In the genomic region with DNA sequence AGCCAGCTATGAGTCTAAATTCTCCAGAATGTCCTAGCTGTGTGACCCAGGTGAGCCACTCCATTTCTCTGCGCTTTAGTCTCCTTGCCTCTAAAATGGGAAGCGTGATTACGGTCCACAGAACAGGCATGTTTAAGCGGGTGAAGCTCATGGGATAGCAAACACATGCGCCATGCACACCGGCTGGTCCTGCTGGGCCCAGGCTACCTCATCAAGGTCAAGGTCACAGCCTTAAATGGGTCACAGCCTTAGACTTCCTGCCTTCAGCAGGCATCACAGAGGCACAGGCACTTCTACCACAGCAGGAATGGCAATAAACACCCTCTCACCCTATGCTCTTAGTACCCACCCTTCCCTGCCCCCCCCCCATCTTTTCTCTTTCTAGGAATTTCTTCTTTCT, we compare ENCODE assay signal across 26 mouse cellular contexts.
DNase-seq lines count a peak whose midpoint lies in the region; ATAC-seq and TF ChIP-seq lines count a peak whose summit lies in the region.
"Had no signal": no experiment of that assay in that cellular context is flagged by ENCODE, and none has a peak within 500 bp of the region (broad histone marks: within the 10 kb centered on the region; RNA-seq: fewer than 3 reads in every experiment).

No protein-coding gene starts in this region.

- H3K4me2 ChIP-seq in midbrain, postnatal 0 days (ENCODE audit: low read depth, low read length, poor library complexity, severe bottlenecking) = no peak overlapping the region
- H3K4me2 ChIP-seq in stomach, postnatal 0 days (replicated peaks; ENCODE audit: low read depth) = no peak overlapping the region
- H3K4me2 ChIP-seq in neural tube, embryonic 15.5 days = no peak overlapping the region
- H3K4me2 ChIP-seq: embryonic facial prominence, embryonic 13.5 days; embryonic facial prominence, embryonic 15.5 days; forebrain, embryonic 12.5 days had no signal

- H3K27ac ChIP-seq in midbrain, embryonic 10.5 days (replicated peaks) = peak overlapping the region; percentile 42
- no peak overlapping the region for H3K27ac ChIP-seq in midbrain, postnatal 0 days (ENCODE audit: low read depth, low read length)
- H3K27ac ChIP-seq in limb, embryonic 10.5 days = no peak overlapping the region
- H3K27ac ChIP-seq in stomach, postnatal 0 days (replicated peaks) = no peak overlapping the region
- no peak overlapping the region for H3K27ac ChIP-seq in neural tube, embryonic 15.5 days (replicated peaks)
- H3K27ac ChIP-seq: embryonic facial prominence, embryonic 13.5 days; embryonic facial prominence, embryonic 15.5 days; forebrain, embryonic 10.5 days; forebrain, embryonic 12.5 days had no signal

- no peak for TF ChIP-seq EP300 in stomach, postnatal 0 days (optimal IDR thresholded peaks at IDR 0.05)

- peaks cover 48% of the 10 kb centered on the region for H3K4me1 ChIP-seq in midbrain, embryonic 10.5 days
- peaks cover 16% of the 10 kb centered on the region for H3K4me1 ChIP-seq in midbrain, postnatal 0 days (ENCODE audit: insufficient read depth, low read length)
- peaks cover 60% of the 10 kb centered on the region for H3K4me1 ChIP-seq in limb, embryonic 10.5 days
- H3K4me1 ChIP-seq in stomach, postnatal 0 days (replicated peaks; ENCODE audit: control insufficient read depth, insufficient read depth) = no peaks in the 10 kb centered on the region
- peaks cover 43% of the 10 kb centered on the region for H3K4me1 ChIP-seq in neural tube, embryonic 15.5 days

- no peak overlapping the region for H3K4me3 ChIP-seq in midbrain, embryonic 10.5 days
- no peak overlapping the region for H3K4me3 ChIP-seq in midbrain, postnatal 0 days (ENCODE audit: low read depth, low read length)
- H3K4me3 ChIP-seq in limb, embryonic 10.5 days = no peak overlapping the region
- H3K4me3 ChIP-seq in stomach, postnatal 0 days (ENCODE audit: low read depth, low read length) = no peak overlapping the region
- H3K4me3 ChIP-seq in neural tube, embryonic 15.5 days (replicated peaks) = no peak overlapping the region
- H3K4me3 ChIP-seq: embryonic facial prominence, embryonic 13.5 days; embryonic facial prominence, embryonic 15.5 days; erythroblast, embryonic 14.5 days; forebrain, embryonic 10.5 days; forebrain, embryonic 12.5 days had no signal

- WGBS in midbrain, embryonic 10.5 days = 94% methylated on average over 6 of the region's 6 CpGs
- 96% methylated on average over 6 of the region's 6 CpGs for WGBS in midbrain, postnatal 0 days
- WGBS in limb, embryonic 10.5 days = 88% methylated on average over 6 of the region's 6 CpGs
- 96% methylated on average over 6 of the region's 6 CpGs for WGBS in stomach, postnatal 0 days
- 91% methylated on average over 6 of the region's 6 CpGs for WGBS in neural tube, embryonic 15.5 days

- H3K36me3 ChIP-seq in midbrain, embryonic 10.5 days = no peaks in the 10 kb centered on the region
- no peaks in the 10 kb centered on the region for H3K36me3 ChIP-seq in midbrain, postnatal 0 days (ENCODE audit: insufficient read depth, low read length)
- H3K36me3 ChIP-seq in limb, embryonic 10.5 days = no peaks in the 10 kb centered on the region
- H3K36me3 ChIP-seq in stomach, postnatal 0 days (ENCODE audit: control insufficient read depth, insufficient read depth, low read length) = no peaks in the 10 kb centered on the region
- H3K36me3 ChIP-seq in neural tube, embryonic 15.5 days = no peaks in the 10 kb centered on the region
- H3K36me3 ChIP-seq: embryonic facial prominence, embryonic 13.5 days; embryonic facial prominence, embryonic 15.5 days; forebrain, embryonic 10.5 days; forebrain, embryonic 12.5 days; G1E had no signal

- no peak for TF ChIP-seq CTCF in midbrain, postnatal 0 days (IDR thresholded peaks at IDR 0.05)
- no peak for TF ChIP-seq CTCF in stomach, postnatal 0 days (IDR thresholded peaks at IDR 0.05; ENCODE audit: low read depth)

- ATAC-seq in midbrain, postnatal 0 days (ENCODE audit: low FRiP score) = no peak
- 0 out of 2 replicates have a peak, but pooled peaks have one; percentile 16 for ATAC-seq in stomach, postnatal 0 days (ENCODE audit: low FRiP score, low TSS enrichment)
- no peak for ATAC-seq in neural tube, embryonic 15.5 days (ENCODE audit: low FRiP score)
- ATAC-seq: activated CD4-positive, CD25-positive, alpha-beta regulatory T cell, adult 4 months; CD4-positive, CD25-positive, alpha-beta regulatory T cell, adult 4 months; forebrain, embryonic 14.5 days; forebrain, embryonic 16.5 days; Patski had no signal

- H3K27me3 ChIP-seq in midbrain, embryonic 10.5 days (ENCODE audit: low read depth, poor library complexity, severe bottlenecking) = 0 out of 2 replicates have a peak, but pooled peaks cover 14% of the 10 kb centered on the region
- H3K27me3 ChIP-seq in midbrain, postnatal 0 days (ENCODE audit: insufficient read depth, low read length) = no peaks in the 10 kb centered on the region
- peaks cover 64% of the 10 kb centered on the region for H3K27me3 ChIP-seq in limb, embryonic 10.5 days (ENCODE audit: low read depth, poor library complexity, severe bottlenecking)
- no peaks in the 10 kb centered on the region for H3K27me3 ChIP-seq in stomach, postnatal 0 days (ENCODE audit: control insufficient read depth, insufficient read depth, low read length)
- H3K27me3 ChIP-seq in neural tube, embryonic 15.5 days (replicated peaks) = no peaks in the 10 kb centered on the region; the same call in 1 of the 2 replicates
- H3K27me3 ChIP-seq: embryonic facial prominence, embryonic 15.5 days had no signal

- H3K9me3 ChIP-seq in midbrain, embryonic 10.5 days (replicated peaks) = no peaks in the 10 kb centered on the region
- H3K9me3 ChIP-seq in midbrain, postnatal 0 days (ENCODE audit: low read length) = no peaks in the 10 kb centered on the region
- H3K9me3 ChIP-seq in limb, embryonic 10.5 days (replicated peaks) = no peaks in the 10 kb centered on the region
- H3K9me3 ChIP-seq in stomach, postnatal 0 days (ENCODE audit: control insufficient read depth, low read length) = no peaks in the 10 kb centered on the region
- H3K9me3 ChIP-seq in neural tube, embryonic 15.5 days (replicated peaks) = no peaks in the 10 kb centered on the region
- H3K9me3 ChIP-seq: embryonic facial prominence, embryonic 13.5 days; embryonic facial prominence, embryonic 15.5 days; forebrain, embryonic 10.5 days; forebrain, embryonic 12.5 days had no signal

- H3K9ac ChIP-seq in midbrain, postnatal 0 days (replicated peaks; ENCODE audit: low read length, poor library complexity, severe bottlenecking) = no peak overlapping the region
- no peak overlapping the region for H3K9ac ChIP-seq in stomach, postnatal 0 days (ENCODE audit: low read length)
- no peak overlapping the region for H3K9ac ChIP-seq in neural tube, embryonic 15.5 days (replicated peaks)
- H3K9ac ChIP-seq: embryonic facial prominence, embryonic 13.5 days; embryonic facial prominence, embryonic 15.5 days; forebrain, embryonic 12.5 days had no signal

- DNase-seq in midbrain, embryonic 10.5 days (ENCODE audit: low spot score) = no peak
- DNase-seq in midbrain, postnatal 0 days (ENCODE audit: low spot score) = no peak
- peak; percentile 57 for DNase-seq in limb, embryonic 10.5 days (ENCODE audit: low spot score)
- no peak for DNase-seq in stomach, postnatal 0 days (ENCODE audit: low spot score)
- DNase-seq: adrenal gland, adult 8-10 months; adrenal gland, postnatal 14 days; adrenal gland, postnatal 36 days; B cell, adult 2 months; cerebellum, adult 11-12 months; cerebellum, adult 2 months; cerebellum, adult 9-10 months; cerebellum, postnatal 10 days; cerebellum, postnatal 25 days; embryo, embryonic 11 days had no signal
